Mouse (Mus musculus): ENCODE measurements around the gene Tmc6. TPM values are rescaled to one million over a fixed set of nuclear protein-coding genes. Genes with fewer than 3 reads are reported as not detected.
"Not testable (repeated sequence)": the region's sequence is repeated elsewhere in the genome, so short reads cannot be mapped to it uniquely, and the experiment has no call there.

Tmc6 gene
- 100 to 1,000 TPM in 1 of 2 experiments, 10 to 100 TPM in 1; 88.2 to 107 TPM for polyA plus RNA-seq (2017; shearing (Covaris generic))

DNA sequence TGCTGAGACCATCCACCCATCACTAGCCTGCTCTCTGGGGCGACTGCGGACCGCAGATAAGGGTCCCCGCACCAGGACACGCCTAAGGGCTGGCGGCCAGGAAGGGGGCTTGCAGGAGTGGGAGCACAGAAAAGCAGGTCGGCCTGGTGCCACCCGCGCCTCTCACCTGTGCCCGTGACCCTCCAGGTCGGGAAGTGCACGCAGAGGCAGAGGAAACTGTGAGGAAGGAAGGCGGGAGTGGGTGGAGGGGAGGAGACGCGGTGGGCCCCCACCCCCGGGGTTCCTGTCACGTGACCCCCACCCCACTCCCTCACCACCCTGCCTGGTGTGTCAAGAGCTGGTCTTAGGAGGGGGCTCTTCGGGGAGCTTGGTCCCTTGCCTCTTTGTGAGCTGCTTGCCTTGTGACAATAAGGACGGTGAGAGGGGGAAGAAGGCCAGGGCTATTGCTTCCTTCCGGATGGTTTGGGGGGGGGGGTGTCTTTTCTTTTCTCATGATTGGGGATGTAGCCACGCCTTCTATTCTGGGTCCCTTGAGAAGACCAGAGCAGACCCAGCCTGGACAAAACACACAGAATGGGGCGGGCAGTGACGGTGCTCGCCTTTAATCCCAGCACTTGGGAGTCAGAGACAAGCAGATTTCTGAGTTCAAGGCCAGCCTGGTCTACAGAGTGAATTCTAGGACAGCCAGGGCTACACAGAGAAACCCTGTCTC lies at the start of gene Tmc6, which contains the start of gene Tmc8:
Gene Tmc6 (minus strand): TSS at position 206 of the 712 bp plus-strand sequence.
Gene Tmc8 (plus strand): TSS at position 84 of the 712 bp plus-strand sequence.
- peak; percentile 30 for ATAC-seq

DNA sequence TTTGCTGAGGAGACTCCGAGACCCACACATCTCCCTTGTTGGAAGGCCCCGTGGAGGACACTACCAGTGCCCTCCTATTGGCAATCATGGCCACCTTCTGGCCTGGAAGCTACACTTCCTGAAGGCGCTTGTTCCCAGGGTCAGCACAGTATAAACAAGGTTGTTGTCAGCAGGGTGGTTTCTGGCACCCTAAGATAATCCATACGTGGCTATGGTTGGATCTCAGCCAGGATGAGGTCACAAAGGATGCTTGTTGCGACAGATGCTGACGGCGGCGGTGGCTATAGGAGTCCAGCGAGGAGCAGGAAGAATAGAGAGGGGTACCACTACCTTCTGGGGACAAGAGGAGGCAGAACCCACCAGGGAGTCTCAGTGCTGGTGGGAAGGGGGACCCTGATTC lies 48.4 kb upstream of the Tmc6 start:
- no peak for ATAC-seq

DNA sequence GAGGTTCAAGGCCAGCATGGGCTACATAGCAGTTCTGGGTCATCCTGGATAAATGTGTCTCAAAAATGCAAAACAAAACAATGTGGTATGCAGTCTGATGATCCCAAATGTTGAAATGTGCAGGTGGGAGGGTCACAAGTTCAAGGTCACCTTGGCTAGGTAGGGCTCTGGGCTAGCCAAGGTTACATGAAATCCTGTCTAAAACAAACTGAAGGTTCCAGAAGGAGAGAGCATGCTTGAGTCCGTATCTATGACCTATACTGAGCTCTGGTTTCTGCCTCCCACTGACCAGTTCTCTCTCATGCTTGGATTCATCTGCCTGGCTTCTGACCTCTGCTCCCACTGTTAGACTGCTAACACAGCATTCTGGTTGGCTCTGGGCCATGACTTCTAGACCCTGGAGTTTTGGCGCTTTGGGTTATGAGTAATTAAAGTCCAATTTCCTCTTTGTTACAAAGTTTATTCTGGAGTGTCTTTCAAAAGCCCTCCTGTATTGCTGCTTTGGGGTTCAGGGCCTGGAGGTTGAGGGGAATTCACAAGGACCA lies 47.7 kb upstream of the Tmc6 start:
- no peak for ATAC-seq

DNA sequence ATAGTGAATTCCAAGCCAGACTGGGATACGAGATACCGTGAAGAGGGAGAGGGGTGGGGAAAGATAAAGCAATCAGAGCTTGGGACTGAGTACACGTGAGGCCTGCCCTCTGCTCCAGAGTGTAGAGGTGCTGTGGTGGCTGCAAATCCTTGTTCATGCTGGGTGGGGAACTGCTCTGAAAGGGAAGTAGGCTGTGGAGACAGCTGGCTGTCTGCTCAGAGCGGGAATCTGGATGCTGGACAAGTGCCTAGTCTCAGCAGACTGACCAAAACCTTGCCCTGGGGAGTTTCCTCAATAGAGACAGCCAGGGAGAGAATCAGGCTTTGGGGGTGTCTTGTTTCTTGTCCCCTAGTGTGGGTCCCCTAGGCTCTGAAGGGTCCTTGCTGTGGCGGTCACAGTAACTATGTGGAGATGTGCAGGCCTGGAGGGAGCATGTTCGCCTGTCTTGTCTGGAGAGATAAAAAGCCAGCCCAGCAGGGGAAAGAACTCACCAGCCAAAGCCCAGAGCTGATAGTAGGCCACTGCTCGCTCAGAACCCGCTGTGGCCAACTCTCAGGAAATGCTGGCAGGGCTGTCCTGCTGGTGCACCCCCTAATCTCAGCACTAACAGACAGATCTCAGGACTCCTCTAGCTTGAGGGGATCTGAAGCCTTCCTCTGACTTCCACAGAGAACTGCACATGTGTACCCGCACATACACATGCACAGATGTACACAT lies 47.0 kb upstream of the Tmc6 start:
- ATAC-seq: no peak

DNA sequence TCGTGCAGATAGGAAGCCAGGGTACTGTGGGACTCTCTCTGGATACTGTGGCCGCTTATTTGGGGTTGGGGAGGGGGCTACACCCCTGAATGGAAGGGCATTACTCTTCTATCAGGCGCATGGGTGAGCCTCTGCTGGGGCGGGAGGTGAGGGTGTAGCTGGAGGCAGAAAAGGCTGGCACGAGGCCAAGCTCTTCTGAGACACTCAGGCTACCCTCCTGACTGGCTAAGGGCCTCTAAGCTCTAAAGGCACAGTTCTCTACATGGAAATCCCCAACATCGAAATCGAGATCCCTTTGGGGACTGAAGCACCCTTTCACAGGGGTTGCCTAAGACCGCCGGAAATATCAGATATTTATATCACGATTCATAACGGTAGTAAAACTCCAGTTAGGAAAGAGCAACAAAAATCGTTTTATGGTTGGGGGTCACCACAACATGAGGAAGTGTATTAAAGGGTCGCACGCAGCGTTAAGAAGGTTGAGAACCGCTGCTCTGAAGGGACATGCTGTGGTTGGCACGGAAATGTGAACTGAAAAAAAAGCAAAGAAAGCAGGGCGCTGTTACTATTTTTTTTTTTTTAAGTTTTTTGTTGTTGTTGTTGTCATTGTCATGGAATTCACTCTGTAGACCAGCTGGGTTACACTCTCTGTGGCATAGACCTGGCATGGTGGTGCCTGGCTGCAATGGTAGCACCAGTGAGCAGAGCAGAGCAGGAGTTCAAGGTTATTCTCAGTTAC lies 46.3 kb upstream of the Tmc6 start:
- peak; percentile 30 for ATAC-seq

DNA sequence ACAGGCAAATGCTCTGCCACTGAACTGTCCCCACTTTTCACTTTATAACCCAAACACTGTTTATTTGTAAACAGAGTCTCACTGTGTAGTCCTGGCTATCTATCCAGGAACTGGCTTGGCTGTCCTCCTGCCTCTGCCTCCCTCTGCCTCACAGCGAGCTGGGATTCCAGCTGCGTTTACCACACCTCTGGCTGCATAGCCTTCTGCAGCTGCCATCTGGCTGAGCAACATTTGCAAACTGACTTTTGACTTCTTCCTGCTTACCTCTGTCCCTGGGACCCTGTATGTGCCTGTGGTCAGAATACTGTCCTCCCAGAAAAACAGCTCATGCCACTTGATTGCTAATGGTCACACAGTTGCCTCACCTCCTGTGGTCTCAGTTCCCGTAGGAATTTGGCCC lies 45.4 kb upstream of the Tmc6 start:
- no peak for ATAC-seq

DNA sequence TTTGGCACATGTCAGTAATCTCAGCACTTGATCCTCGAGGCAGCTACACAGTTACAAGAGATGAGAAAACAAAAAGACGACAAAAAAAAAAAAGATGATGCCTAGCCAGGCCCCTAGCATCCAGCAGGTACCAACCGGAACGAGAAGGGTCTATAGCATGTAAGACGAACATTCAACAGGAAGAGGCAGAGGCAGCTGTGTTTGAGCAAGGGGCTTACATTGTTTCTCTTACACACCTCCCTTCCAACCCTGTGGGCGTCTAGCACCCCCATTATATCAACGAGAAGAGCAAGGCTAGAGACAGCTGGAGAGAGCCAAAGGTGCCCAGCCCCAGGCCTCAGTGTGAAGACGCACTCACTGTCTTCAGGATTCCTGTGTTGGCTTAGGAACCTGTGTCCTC lies 44.9 kb upstream of the Tmc6 start:
- ATAC-seq: no peak

DNA sequence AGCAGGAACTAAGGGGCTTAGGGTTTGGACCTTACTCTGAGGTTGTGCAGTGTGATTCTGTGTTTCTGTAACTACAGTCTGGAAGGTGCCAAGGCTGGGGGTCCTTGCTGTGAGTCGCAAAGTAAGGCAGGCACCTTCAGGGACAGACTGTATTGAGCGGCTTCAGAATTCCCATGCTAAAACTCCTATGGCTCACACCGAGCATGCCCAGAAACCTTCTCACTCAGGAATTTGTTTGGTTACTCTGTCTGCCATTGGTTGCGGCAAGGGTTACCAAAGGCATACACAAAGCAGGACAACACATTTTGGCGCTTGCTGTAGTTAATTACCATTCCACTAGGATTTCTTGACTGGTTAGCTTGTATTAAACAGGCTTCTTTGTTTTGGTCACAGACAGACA lies 44.2 kb upstream of the Tmc6 start:
- no peak for ATAC-seq

DNA sequence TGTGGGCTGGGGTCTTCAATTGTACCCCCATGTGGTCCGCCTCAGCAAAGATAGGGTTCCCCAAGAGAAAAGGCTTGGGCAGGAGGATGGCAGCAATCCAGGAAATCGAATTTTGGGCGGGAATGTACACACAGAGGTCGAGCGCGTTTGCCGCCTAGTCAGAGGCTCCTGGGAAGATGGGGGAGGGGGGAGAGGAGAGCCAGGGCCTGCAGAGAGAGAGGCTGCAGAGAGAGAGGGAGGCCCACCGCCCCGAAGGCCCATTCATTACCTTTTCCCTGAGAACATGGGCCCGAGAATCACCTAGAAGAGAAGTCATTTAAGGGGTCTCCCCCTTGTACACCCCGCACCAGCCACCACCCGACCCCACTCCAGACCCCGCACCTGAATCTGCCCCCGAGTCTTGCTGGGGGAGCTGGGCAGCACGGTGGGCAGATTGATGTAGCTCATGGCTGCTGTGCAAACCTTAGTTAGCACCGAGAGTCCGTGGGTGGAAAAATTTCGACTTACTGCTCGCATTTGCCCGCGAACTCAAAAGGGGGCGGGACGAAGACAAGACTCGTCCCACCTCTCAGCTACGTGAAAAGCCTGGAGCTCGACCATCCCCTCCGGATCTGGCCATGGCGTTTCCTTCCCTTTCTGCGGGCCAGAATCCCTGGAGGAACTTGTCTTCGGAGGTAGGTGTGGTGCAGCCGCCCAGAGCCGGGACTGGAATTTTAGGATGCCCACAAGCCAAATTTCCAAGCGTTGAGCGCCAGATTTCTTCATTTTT lies 43.5 kb upstream of the Tmc6 start, which contains the start of the genes Afmid and Tk1:
Gene Afmid (plus strand): TSS at position 592 of the 769 bp plus-strand sequence.
Gene Tk1 (minus strand): TSS at position 760 of the 769 bp plus-strand sequence.
- ATAC-seq: peak; percentile 17

DNA sequence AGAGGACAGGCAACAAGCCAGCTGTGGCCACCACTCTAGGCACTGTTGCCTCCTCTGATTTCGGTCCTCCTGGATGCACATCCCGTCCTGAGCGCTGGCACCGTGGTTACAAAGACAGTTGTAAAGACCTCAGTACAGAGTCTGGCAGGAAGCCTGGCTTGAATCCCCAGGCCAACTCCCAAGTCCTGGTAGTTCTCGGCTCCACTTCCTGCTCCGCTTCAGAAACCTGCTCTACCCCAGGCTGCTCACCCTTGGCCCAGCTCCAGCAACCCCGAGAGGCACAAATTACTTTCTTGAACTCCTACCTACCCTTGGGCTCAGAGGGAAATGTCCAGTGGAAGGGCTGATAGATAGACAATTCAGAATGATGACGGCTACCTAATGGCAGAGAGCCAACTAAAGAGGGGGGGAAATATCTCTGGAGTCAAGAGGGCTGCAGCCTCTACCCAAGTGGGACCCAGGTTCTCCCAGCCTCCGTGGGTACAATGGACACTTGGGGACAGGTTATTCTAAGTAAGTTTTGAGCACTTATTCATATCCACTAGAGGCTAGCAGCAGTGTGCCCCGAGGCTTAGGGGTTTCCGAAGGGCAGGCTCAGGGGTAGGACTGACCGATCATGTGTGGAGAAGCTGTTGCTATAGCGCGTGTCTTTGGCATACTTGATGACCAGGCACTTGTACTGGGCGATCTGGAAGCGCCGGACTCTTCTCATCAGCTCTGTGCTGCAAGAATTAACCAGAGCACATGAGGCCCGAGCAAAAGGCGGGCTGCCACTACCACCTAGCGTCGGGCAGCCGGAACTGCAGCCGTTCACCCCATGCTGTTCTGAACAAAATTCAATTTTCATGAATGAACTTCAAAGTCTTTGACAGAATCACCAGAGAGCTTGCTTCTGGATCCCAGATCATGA lies 42.3 kb upstream of the Tmc6 start:
- ATAC-seq: peak; percentile 34

DNA sequence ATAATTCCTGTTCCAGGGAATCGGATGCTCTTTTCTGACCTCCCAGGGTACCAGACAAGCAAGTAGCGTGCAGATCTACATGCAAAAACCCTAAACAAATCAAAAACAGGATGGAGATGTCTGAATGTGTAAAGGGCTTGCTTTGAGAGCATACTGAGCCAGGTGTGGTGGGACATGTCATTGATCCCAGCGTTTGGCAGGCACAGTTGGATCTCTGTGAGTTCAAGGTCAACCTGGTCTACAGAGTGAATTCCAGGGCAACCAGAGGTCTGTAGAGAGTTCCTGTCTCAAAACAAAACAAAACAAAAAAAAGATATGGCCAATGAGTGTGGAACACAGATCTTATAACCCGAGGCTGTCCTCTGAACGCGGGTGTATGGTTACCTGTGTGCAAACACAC lies 41.4 kb upstream of the Tmc6 start:
- ATAC-seq: no peak

DNA sequence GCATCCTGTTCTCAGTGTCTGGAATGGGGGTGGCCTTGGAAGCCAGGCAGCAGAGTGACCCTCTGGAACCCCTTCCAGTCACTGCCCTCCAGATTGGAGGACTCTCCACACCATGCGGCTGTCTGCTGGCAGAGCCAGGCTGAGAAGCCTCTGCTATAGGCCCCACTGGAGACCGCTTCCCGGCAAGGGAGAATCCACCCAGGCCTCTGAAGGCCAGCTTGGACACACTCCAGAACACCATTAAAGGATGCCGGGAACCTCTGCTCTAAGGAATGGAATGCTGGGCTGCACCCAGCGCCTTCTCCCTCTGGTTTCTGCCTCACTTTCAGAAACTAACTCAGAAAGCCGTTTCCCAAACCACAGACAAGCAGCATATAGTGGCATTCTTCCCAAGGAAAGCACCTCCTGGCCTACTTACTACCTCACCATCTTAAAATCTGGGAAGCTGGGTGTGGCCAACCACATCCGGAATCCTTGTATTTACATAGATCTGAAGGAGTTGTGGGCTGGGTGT lies 40.8 kb upstream of the Tmc6 start:
- no peak for ATAC-seq

DNA sequence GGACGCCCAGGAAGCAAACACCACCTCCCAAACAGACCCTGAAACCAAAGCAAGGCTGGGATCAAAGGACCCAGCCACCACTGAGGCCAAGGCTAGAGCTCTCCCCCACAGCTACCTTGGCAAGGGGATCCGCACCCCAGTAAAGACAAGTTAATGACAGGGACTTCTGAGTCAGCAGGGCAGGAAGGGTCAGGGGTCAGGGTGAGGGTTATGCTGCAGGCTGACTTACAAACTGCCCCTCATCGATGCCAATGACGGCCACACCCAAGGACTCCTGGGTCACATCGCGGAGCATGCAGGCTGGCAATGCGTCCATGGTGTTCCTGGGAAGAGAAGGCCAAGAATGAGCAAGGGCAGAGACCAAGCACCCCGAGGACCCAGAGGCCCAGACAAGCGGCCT lies 39.9 kb upstream of the Tmc6 start:
- ATAC-seq: no peak

DNA sequence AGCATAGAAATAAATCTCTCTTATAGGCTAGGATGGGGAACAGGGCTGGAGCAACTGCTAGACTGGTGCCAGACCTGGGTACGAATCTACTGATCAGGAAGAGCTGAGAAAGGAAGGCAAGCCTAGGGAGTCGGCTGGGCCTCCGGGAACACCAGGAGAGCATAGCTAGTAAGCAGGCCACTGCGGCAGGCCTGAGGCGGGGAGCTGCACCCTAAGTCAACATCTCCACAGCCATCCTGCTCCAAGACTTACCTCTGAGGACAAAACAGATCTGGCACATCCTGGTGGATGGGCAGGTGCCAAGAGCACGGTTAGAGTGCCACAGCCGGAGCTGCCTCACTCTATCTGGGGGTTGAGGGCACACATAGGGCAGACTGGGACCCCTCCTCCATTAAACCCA lies 38.2 kb upstream of the Tmc6 start:
- no peak for ATAC-seq

DNA sequence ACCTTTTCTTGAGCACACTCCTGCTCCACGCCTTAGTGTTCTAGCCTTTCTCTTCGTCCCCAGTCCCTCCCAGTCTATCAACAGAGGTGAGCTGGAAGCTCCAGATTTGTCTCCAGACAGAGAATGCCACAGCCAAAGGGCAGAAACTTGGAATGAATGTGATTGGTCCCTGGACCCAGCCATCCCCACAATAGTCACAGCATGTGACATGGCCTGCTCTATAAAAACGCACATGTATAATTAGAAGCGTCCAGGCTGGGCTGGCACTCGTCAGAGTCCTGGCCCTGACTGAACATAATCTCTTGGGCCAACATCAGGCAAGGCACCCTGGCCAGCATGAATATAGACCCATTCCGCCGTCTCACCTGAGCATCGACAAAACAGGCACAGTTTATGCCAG lies 37.1 kb upstream of the Tmc6 start:
- no peak for ATAC-seq

DNA sequence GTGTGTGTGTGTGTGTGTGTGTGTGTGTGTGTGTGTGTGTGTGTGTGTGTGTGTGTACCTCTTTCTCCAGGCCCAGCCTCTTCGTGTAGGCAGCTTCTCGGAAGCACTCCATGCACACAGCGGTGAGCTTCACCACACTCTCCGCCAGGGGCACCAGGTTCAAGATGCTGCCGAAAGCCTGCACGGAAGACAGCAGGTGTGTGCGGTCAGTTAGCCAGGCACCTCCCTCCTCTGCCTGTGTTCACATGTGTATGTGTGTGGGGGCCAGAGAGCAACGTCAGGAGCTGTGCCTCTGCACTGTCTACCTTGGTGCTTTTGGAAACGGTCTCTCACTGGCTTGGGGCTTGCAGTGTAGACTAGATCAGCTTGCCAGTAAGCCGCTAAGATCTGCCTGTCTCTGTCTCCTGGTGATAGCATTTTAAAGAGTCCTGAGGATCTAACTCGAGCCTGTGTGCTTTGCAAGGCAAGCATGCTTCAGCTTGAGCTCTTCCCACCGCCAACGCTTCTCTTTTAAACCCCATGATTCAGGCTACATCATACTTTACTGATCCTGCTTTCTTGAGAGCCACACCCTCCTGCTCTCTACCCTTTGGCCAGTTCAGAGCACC lies 34.5 kb upstream of the Tmc6 start:
- ATAC-seq: no peak

DNA sequence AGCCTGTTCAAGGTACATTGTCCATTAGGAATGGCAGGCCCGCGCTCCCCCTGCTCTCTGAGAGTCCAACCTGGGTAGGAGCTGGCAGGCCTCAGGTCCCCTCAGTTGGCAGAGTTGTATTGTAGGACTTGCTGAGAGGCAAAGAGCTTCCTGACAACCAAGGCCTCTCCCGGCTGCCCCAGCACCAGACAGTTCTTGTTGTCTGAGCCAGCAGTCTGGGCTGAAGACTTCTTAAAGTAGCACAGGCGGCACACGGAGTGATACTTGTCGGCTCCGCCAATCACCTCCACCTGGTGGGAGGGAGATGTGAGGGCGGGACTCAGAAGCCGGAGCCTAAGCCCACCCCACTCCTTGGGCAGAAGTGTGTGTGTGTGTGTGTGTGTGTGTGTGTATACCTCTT lies 33.9 kb upstream of the Tmc6 start:
- ATAC-seq: not testable (repeated sequence)

DNA sequence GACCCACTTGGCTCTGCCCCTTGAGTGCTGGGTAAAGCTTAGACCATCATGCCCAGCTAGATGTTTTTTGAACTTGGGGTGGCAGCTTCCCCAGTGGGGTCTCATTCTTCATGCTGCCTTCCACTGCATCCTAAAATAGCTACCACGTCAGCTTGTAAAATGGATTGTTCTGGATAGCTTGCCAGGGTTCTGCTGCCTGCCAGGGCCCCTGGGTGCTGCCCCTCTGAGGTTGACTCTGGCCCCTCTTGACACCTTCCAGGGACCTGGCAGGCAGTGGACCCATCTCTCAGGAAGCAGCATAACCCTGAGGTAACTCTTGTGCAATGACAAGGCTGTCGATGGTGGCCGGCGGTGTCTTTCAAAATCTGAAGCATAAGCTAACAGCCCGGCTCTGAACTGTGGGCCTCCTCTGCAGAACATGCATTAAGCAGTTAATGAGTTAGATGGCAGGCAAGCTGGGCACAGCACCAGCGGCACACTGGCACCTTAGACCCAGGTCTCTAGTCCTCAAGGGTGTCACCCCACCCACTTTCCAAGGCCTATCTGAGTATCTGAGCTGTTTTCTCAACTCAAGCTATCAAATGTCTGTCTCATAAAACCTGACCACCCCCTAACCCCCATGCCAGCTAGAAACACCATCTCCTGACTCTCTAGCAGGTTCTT lies 32.8 kb upstream of the Tmc6 start:
- ATAC-seq: no peak

DNA sequence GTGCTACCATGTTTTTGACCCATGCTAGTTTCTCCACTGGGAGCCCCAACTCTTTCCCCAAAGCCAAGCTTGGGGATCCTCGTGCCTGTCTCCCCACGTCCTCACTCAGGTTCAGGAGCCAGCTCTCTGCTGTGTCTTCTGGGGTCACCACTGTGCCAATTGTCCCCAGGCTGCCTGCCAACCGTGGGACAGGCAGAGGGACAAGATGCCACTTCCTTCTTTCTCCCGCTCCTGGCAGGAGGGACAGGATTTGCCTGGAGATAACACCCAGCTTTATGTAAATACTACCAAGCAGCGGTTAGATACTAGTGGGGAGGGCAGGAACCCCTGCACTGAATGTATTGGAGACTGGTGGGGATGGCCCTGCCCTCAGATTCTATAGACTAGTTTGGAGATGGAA lies 31.9 kb upstream of the Tmc6 start:
- no peak for ATAC-seq
